Mouse (Mus musculus): ENCODE measurements around the gene Skp1a. TPM values are rescaled to one million over a fixed set of nuclear protein-coding genes. Genes with fewer than 3 reads are reported as not detected.

Gene Skp1a
- total RNA-seq, 1 experiment, result 317 TPM

DNA sequence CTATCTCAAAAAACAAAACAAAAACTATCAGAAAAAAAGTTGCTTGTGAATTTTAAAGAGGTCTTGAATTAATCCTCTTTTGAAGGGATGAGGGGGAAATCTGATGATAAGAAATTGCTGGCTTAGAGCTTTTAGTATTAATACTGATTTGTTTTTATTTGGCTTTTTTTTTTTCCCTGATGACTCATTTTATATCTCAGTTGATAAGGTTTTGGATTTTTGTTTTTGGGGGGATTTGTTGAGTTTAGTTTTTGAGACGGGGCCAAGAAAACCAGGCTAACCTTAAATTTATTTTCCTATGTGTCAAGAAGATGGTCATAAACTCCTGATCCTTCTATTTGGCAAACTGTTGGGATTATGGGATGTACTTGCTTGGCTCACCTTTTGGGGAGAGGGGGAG lies 2.1 kb downstream of the Skp1a start:
- 0 out of 4 replicates have a peak overlapping the region, but pooled peaks of 1 of the 2 experiments have one; percentile 0 for H3K4me3 ChIP-seq (ENCODE audit: insufficient read depth in 1 of 2, low read depth in 1 of 2, low read length in 2 of 2, poor library complexity in 1 of 2, severe bottlenecking in 1 of 2)
- H3K27ac ChIP-seq (ENCODE audit: insufficient read depth, low read depth, low read length, poor library complexity, severe bottlenecking), result no peak overlapping the region
- H3K9ac ChIP-seq (ENCODE audit: insufficient read depth, low read depth, low read length, poor library complexity, severe bottlenecking), result peak overlapping the region; percentile 58; the same call in 1 of the 2 replicates
- H3K36me3 ChIP-seq (ENCODE audit: control insufficient read depth, insufficient read depth, low read length, poor library complexity, severe bottlenecking), result peaks cover 9% of the 10 kb centered on the region; the same call in 1 of the 2 replicates
- no peak for DNase-seq (ENCODE audit: low read depth, low spot score)
- H3K9me3 ChIP-seq (ENCODE audit: control insufficient read depth, insufficient read depth, low read depth, low read length), result no peaks in the 10 kb centered on the region
- in situ Hi-C loops (cut with MboI; ENCODE audit: low sequenced_read_pairs in 2 of 2, unreplicated experiment in 2 of 2), result no loop called here
- no peaks in the 10 kb centered on the region; a peak in 2 of 4 replicates for H3K4me1 ChIP-seq (ENCODE audit: control insufficient read depth in 2 of 2, insufficient read depth in 2 of 2, low read length in 2 of 2, poor library complexity in 1 of 2)
- TF ChIP-seq MAFK (IDR thresholded peaks at IDR 0.05; ENCODE audit: insufficient read depth, low read depth, low read length), result no peak
- TF ChIP-seq ZC3H11A (IDR thresholded peaks at IDR 0.05; ENCODE audit: borderline replicate concordance, low read depth, low read length), result no peak
- TF ChIP-seq HCFC1 (IDR thresholded peaks at IDR 0.05; ENCODE audit: borderline replicate concordance, insufficient read depth, low read length), result no peak
- no peak for TF ChIP-seq CHD2 (IDR thresholded peaks at IDR 0.05; ENCODE audit: low read depth, low read length)
- TF ChIP-seq ZNF384 (IDR thresholded peaks at IDR 0.05; ENCODE audit: low read depth, low read length), result no peak

DNA sequence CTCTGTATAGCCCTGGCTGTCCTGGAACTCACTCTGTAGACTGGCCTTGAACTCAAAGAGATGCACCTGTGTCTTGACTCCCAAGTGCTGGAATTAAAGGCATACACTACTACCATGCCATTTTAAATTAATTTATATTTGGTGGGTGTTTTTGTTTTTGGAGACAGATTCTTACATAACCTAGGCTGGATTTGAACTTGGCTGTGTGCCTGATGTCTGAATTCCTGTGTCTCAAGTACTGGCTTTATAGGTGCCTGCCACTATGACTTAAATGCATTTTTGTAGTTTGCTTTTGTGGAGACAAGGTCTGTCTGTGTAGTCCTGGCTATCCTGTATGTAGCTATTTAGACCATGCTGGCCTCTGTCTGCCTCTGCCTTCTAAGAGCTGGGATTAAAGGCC lies 2.7 kb downstream of the Skp1a start:
- in situ Hi-C loops (cut with MboI; ENCODE audit: low sequenced_read_pairs in 2 of 2, unreplicated experiment in 2 of 2), result no loop called here
- no peak for DNase-seq (ENCODE audit: low read depth, low spot score)
- H3K9me3 ChIP-seq (ENCODE audit: control insufficient read depth, insufficient read depth, low read depth, low read length), result no peaks in the 10 kb centered on the region
- H3K36me3 ChIP-seq (ENCODE audit: control insufficient read depth, insufficient read depth, low read length, poor library complexity, severe bottlenecking), result peaks cover 9% of the 10 kb centered on the region; the same call in 1 of the 2 replicates
- H3K4me1 ChIP-seq (ENCODE audit: control insufficient read depth in 2 of 2, insufficient read depth in 2 of 2, low read length in 2 of 2, poor library complexity in 1 of 2), result no peaks in the 10 kb centered on the region; a peak in 2 of 4 replicates
- no peak for TF ChIP-seq ZC3H11A (IDR thresholded peaks at IDR 0.05; ENCODE audit: borderline replicate concordance, low read depth, low read length)
- TF ChIP-seq HCFC1 (IDR thresholded peaks at IDR 0.05; ENCODE audit: borderline replicate concordance, insufficient read depth, low read length), result no peak
- TF ChIP-seq CHD2 (IDR thresholded peaks at IDR 0.05; ENCODE audit: low read depth, low read length), result no peak
- no peak for TF ChIP-seq MAFK (IDR thresholded peaks at IDR 0.05; ENCODE audit: insufficient read depth, low read depth, low read length)
- no peak for TF ChIP-seq ZNF384 (IDR thresholded peaks at IDR 0.05; ENCODE audit: low read depth, low read length)
- H3K9ac ChIP-seq (ENCODE audit: insufficient read depth, low read depth, low read length, poor library complexity, severe bottlenecking), result no peak overlapping the region
- H3K27ac ChIP-seq (ENCODE audit: insufficient read depth, low read depth, low read length, poor library complexity, severe bottlenecking), result no peak overlapping the region
- peak overlapping the region in 1 of 2 experiments; percentile 5; a peak in 1 of 4 replicates for H3K4me3 ChIP-seq (ENCODE audit: insufficient read depth in 1 of 2, low read depth in 1 of 2, low read length in 2 of 2, poor library complexity in 1 of 2, severe bottlenecking in 1 of 2)

GRCm38 (mm10) chr11:52240898-52241542 lies 9.2 kb downstream of the Skp1a start:
- Histone ChIP-seq H3K9ac (ENCODE audit: insufficient read depth, low read depth, low read length, poor library complexity, severe bottlenecking) (no peak overlapping the region), H3K36me3 (ENCODE audit: control insufficient read depth, insufficient read depth, low read length, poor library complexity, severe bottlenecking) (peaks cover 11% of the 10 kb centered on the region), H3K4me3 (ENCODE audit: insufficient read depth in 1 of 2, low read depth in 1 of 2, low read length in 2 of 2, poor library complexity in 1 of 2, severe bottlenecking in 1 of 2) (no peak overlapping the region), H3K4me1 (ENCODE audit: control insufficient read depth in 2 of 2, insufficient read depth in 2 of 2, low read length in 2 of 2, poor library complexity in 1 of 2) (no peaks in the 10 kb centered on the region), H3K27ac (ENCODE audit: insufficient read depth, low read depth, low read length, poor library complexity, severe bottlenecking) (no peak overlapping the region), H3K9me3 (ENCODE audit: control insufficient read depth, insufficient read depth, low read depth, low read length) (no peaks in the 10 kb centered on the region)
- no peak for TF ChIP-seq ZNF384 (IDR thresholded peaks at IDR 0.05; ENCODE audit: low read depth, low read length)
- TF ChIP-seq HCFC1 (IDR thresholded peaks at IDR 0.05; ENCODE audit: borderline replicate concordance, insufficient read depth, low read length), result no peak
- no peak for TF ChIP-seq MAFK (IDR thresholded peaks at IDR 0.05; ENCODE audit: insufficient read depth, low read depth, low read length)
- TF ChIP-seq CHD2 (IDR thresholded peaks at IDR 0.05; ENCODE audit: low read depth, low read length), result no peak
- TF ChIP-seq ZC3H11A (IDR thresholded peaks at IDR 0.05; ENCODE audit: borderline replicate concordance, low read depth, low read length), result no peak
- in situ Hi-C loops (cut with MboI; ENCODE audit: low sequenced_read_pairs in 2 of 2, unreplicated experiment in 2 of 2), result loop anchor here in 1 of 2 experiments (10.0 kb wide), 1 partner anchor 104 kb away; no protein-coding TSS in a partner anchor
- no peak for DNase-seq (ENCODE audit: low read depth, low spot score)

DNA sequence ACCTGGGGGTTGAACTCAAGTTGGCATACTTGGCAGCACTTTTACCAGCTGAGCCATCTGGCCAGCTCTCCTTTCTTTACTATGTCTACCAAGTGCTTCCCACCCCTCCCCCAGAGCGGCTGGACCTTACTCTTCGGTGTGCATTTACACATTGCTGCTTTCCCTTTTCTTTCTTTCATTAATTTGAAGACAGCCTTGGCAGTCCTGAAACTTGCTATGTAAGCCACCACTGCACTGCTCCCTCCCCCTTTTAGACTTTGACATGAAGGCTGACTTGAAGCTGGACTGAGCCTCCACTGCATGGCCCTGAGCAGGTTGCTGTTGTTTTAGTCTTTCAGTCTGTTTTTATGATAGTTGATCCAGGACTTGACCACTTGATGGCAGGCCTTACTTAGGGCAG lies 17.7 kb downstream of the Skp1a start:
- Histone ChIP-seq H3K4me1 (ENCODE audit: control insufficient read depth in 2 of 2, insufficient read depth in 2 of 2, low read length in 2 of 2, poor library complexity in 1 of 2) (no peaks in the 10 kb centered on the region; a peak in 1 of 4 replicates), H3K9ac (ENCODE audit: insufficient read depth, low read depth, low read length, poor library complexity, severe bottlenecking) (no peak overlapping the region), H3K4me3 (ENCODE audit: insufficient read depth in 1 of 2, low read depth in 1 of 2, low read length in 2 of 2, poor library complexity in 1 of 2, severe bottlenecking in 1 of 2) (no peak overlapping the region), H3K36me3 (ENCODE audit: control insufficient read depth, insufficient read depth, low read length, poor library complexity, severe bottlenecking) (peaks cover 22% of the 10 kb centered on the region), H3K9me3 (ENCODE audit: control insufficient read depth, insufficient read depth, low read depth, low read length) (no peaks in the 10 kb centered on the region), H3K27ac (ENCODE audit: insufficient read depth, low read depth, low read length, poor library complexity, severe bottlenecking) (no peak overlapping the region)
- in situ Hi-C loops (cut with MboI; ENCODE audit: low sequenced_read_pairs in 2 of 2, unreplicated experiment in 2 of 2), result loop anchor here in 1 of 2 experiments (10.0 kb wide), 1 partner anchor 95 kb away; no protein-coding TSS in a partner anchor
- DNase-seq (ENCODE audit: low read depth, low spot score), result no peak
- TF ChIP-seq CHD2 (IDR thresholded peaks at IDR 0.05; ENCODE audit: low read depth, low read length) (no peak), ZC3H11A (IDR thresholded peaks at IDR 0.05; ENCODE audit: borderline replicate concordance, low read depth, low read length) (no peak), HCFC1 (IDR thresholded peaks at IDR 0.05; ENCODE audit: borderline replicate concordance, insufficient read depth, low read length) (no peak), MAFK (IDR thresholded peaks at IDR 0.05; ENCODE audit: insufficient read depth, low read depth, low read length) (no peak), ZNF384 (IDR thresholded peaks at IDR 0.05; ENCODE audit: low read depth, low read length) (no peak)
